7 mouse cellular contexts compared by ENCODE assay signal in genomic region chr15:84681455-84682193, GRCm38 (mm10). TPM values are rescaled to one million over a fixed set of nuclear protein-coding genes. Genes with fewer than 3 reads are reported as not detected.
A peak's percentile ranks its signal among the peaks of the same experiment; 100 is the strongest.
DNase-seq lines count a peak whose midpoint lies in the region; ATAC-seq and TF ChIP-seq lines count a peak whose summit lies in the region.

No protein-coding gene starts in this region.

- H3K27me3 ChIP-seq in E14TG2a.4 (ENCODE audit: insufficient read depth, low read length), result no peaks in the 10 kb centered on the region
- H3K27me3 ChIP-seq in intestine, embryonic 14.5 days (replicated peaks; ENCODE audit: control insufficient read depth, insufficient read depth, low read length), result no peaks in the 10 kb centered on the region
- no peaks in the 10 kb centered on the region for H3K27me3 ChIP-seq in liver, postnatal 0 days (ENCODE audit: insufficient read depth, low read length)

- peak overlapping the region; percentile 68 for H3K4me2 ChIP-seq in intestine, embryonic 14.5 days (ENCODE audit: low read length)
- H3K4me2 ChIP-seq in liver, postnatal 0 days (ENCODE audit: low read depth, low read length), result peak overlapping the region; percentile 80

- peak overlapping the region; percentile 91 for H3K4me3 ChIP-seq in E14TG2a.4 (replicated peaks; ENCODE audit: low read length)
- H3K4me3 ChIP-seq in intestine, embryonic 14.5 days (ENCODE audit: low read depth, low read length), result peak overlapping the region; percentile 81
- peak overlapping the region; percentile 68 for H3K4me3 ChIP-seq in liver, postnatal 0 days (ENCODE audit: low read depth, low read length)

- H3K36me3 ChIP-seq in E14TG2a.4 (ENCODE audit: insufficient read depth, low read length), result peaks cover 17% of the 10 kb centered on the region
- 0 out of 2 replicates have a peak, but pooled peaks cover 5% of the 10 kb centered on the region for H3K36me3 ChIP-seq in intestine, embryonic 14.5 days (ENCODE audit: control insufficient read depth, insufficient read depth, low read length)
- H3K36me3 ChIP-seq in liver, postnatal 0 days (replicated peaks; ENCODE audit: insufficient read depth, low read length), result no peaks in the 10 kb centered on the region

- peak overlapping the region; percentile 74 for H3K9ac ChIP-seq in intestine, embryonic 14.5 days (ENCODE audit: low read length)
- H3K9ac ChIP-seq in liver, postnatal 0 days (replicated peaks), result peak overlapping the region; percentile 74

- peak; percentile 63 for ATAC-seq in intestine, embryonic 14.5 days (replicated peaks; ENCODE audit: low FRiP score, low TSS enrichment, low read depth)
- peak; percentile 16 for ATAC-seq in liver, postnatal 0 days

- TF ChIP-seq CTCF in E14TG2a.4 (conservative IDR thresholded peaks at IDR 0.05; ENCODE audit: low read length), result no peak
- TF ChIP-seq CTCF in liver, postnatal 0 days (IDR thresholded peaks at IDR 0.05; ENCODE audit: low read depth), result no peak

- H3K4me1 ChIP-seq in E14TG2a.4 (replicated peaks; ENCODE audit: low read depth, low read length), result peaks cover 83% of the 10 kb centered on the region
- H3K4me1 ChIP-seq in intestine, embryonic 14.5 days (replicated peaks; ENCODE audit: control insufficient read depth, insufficient read depth, low read length), result peaks cover 16% of the 10 kb centered on the region
- H3K4me1 ChIP-seq in liver, postnatal 0 days (ENCODE audit: insufficient read depth), result peaks cover 17% of the 10 kb centered on the region

- intact Hi-C loops in gastrocnemius, postnatal 14 days (cut with DNase I; ENCODE audit: low total_unique reads), result no loop called here

- H3K9me3 ChIP-seq in E14TG2a.4 (ENCODE audit: low read length), result no peaks in the 10 kb centered on the region
- H3K9me3 ChIP-seq in intestine, embryonic 14.5 days (ENCODE audit: control insufficient read depth, low read length), result no peaks in the 10 kb centered on the region
- H3K9me3 ChIP-seq in liver, postnatal 0 days (ENCODE audit: low read length), result no peaks in the 10 kb centered on the region

- TF ChIP-seq EP300 in liver, postnatal 0 days (IDR thresholded peaks at IDR 0.05; ENCODE audit: low read depth), result no peak

- DNase-seq in adrenal gland, postnatal 14 days, result peak; percentile 67
- DNase-seq in gastrocnemius, postnatal 14 days, result peak; percentile 82
- peak; percentile 84 for DNase-seq in intestine, embryonic 14.5 days (ENCODE audit: low spot score)
- DNase-seq in liver, postnatal 0 days, result peak; percentile 57
- DNase-seq in spleen, postnatal 36 days (ENCODE audit: low spot score in 2 of 2), result peak; percentile 47 to 65
- no peak for DNase-seq in MN1 (ENCODE audit: low spot score)

- 1% methylated on average over 27 of the region's 31 CpGs for WGBS in intestine, embryonic 14.5 days
- WGBS in liver, postnatal 0 days (ENCODE audit: insufficient replicate concordance), result 4% methylated on average over 31 of the region's 31 CpGs

- peak overlapping the region; percentile 91 for H3K27ac ChIP-seq in intestine, embryonic 14.5 days (ENCODE audit: low read depth)
- H3K27ac ChIP-seq in liver, postnatal 0 days (ENCODE audit: low read depth), result peak overlapping the region; percentile 44; the same call in 1 of the 2 replicates

RNA-seq across cellular contexts. Expression of gene Prr5, which starts 12.2 kb away (rescaled TPM):
- total RNA-seq in adrenal gland, postnatal 14 days (2021), result 7.1 and 8.7 TPM in 2 replicates
- 1 to 10 TPM; 7.3 to 8.5 TPM for total RNA-seq in gastrocnemius, postnatal 14 days (2021)
- polyA plus RNA-seq in intestine, embryonic 14.5 days (2014; fragmentation: Nextera tagmentation; extraction: Ambion mirVana), result 40.8 and 43.7 TPM in 2 replicates
- 4.3 and 5.5 TPM in 2 replicates for polyA plus RNA-seq in liver, postnatal 0 days (2015; fragmentation: Nextera tagmentation; extraction: Ambion mirVana)

RNA-seq across cellular contexts. Expression of gene Arhgap8, which starts 38.2 kb away (rescaled TPM):
- total RNA-seq in adrenal gland, postnatal 14 days (2021), result 0.83 and 1.2 TPM in 2 replicates
- total RNA-seq in gastrocnemius, postnatal 14 days (2021), result under 1 TPM in 1 of 2 experiments, not detected in 1; 0.29 TPM
- polyA plus RNA-seq in intestine, embryonic 14.5 days (2014; fragmentation: Nextera tagmentation; extraction: Ambion mirVana), result 13.8 and 15.2 TPM in 2 replicates
- polyA plus RNA-seq in liver, postnatal 0 days (2015; fragmentation: Nextera tagmentation; extraction: Ambion mirVana), result 0.19 and 0.58 TPM in 2 replicates
